Mouse (Mus musculus): Measurements from ENCODE around the gene Slc26a5. TPM values are rescaled to one million over a fixed set of nuclear protein-coding genes. Genes with fewer than 3 reads are reported as not detected.

Slc26a5 gene
- total RNA-seq, 1 experiment: 0.27 TPM

GRCm38 (mm10) chr5:21831761-21832160 lies 33.6 kb downstream of the Slc26a5 start:
- no peak for DNase-seq (ENCODE audit: low read depth, low spot score)
- no peak overlapping the region for H3K4me3 ChIP-seq (ENCODE audit: insufficient read depth in 1 of 2, low read depth in 1 of 2, low read length in 2 of 2, poor library complexity in 1 of 2, severe bottlenecking in 1 of 2)
- H3K27ac ChIP-seq (ENCODE audit: insufficient read depth, low read depth, low read length, poor library complexity, severe bottlenecking): no peak overlapping the region
- no peak overlapping the region for H3K9ac ChIP-seq (ENCODE audit: insufficient read depth, low read depth, low read length, poor library complexity, severe bottlenecking)
- H3K4me1 ChIP-seq (ENCODE audit: control insufficient read depth in 2 of 2, insufficient read depth in 2 of 2, low read length in 2 of 2, poor library complexity in 1 of 2): peaks cover 0 to 7% of the 10 kb centered on the region in 2 experiments; a peak in 2 of 4 replicates
- in situ Hi-C loops (cut with MboI; ENCODE audit: low sequenced_read_pairs in 2 of 2, unreplicated experiment in 2 of 2): no loop called here
- no peaks in the 10 kb centered on the region for H3K36me3 ChIP-seq (ENCODE audit: control insufficient read depth, insufficient read depth, low read length, poor library complexity, severe bottlenecking)
- no peaks in the 10 kb centered on the region for H3K9me3 ChIP-seq (ENCODE audit: control insufficient read depth, insufficient read depth, low read depth, low read length)
- TF ChIP-seq MAFK (IDR thresholded peaks at IDR 0.05; ENCODE audit: insufficient read depth, low read depth, low read length): no peak
- no peak for TF ChIP-seq CHD2 (IDR thresholded peaks at IDR 0.05; ENCODE audit: low read depth, low read length)
- TF ChIP-seq ZC3H11A (IDR thresholded peaks at IDR 0.05; ENCODE audit: borderline replicate concordance, low read depth, low read length): no peak
- no peak for TF ChIP-seq ZNF384 (IDR thresholded peaks at IDR 0.05; ENCODE audit: low read depth, low read length)
- no peak for TF ChIP-seq HCFC1 (IDR thresholded peaks at IDR 0.05; ENCODE audit: borderline replicate concordance, insufficient read depth, low read length)

- in situ Hi-C loops (cut with MboI; ENCODE audit: low sequenced_read_pairs in 2 of 2, unreplicated experiment in 2 of 2): no loop called here
Measured at GRCm38 (mm10) chr5:21828855-21829254, 36.5 kb downstream of the Slc26a5 start.

GRCm38 (mm10) chr5:21827643-21828042 lies 37.8 kb downstream of the Slc26a5 start:
- H3K9ac ChIP-seq (ENCODE audit: insufficient read depth, low read depth, low read length, poor library complexity, severe bottlenecking): no peak overlapping the region
- H3K36me3 ChIP-seq (ENCODE audit: control insufficient read depth, insufficient read depth, low read length, poor library complexity, severe bottlenecking): no peaks in the 10 kb centered on the region
- 0 out of 2 replicates have a peak overlapping the region, but pooled peaks have one; percentile 49 for H3K27ac ChIP-seq (ENCODE audit: insufficient read depth, low read depth, low read length, poor library complexity, severe bottlenecking)
- no peak overlapping the region for H3K4me3 ChIP-seq (ENCODE audit: insufficient read depth in 1 of 2, low read depth in 1 of 2, low read length in 2 of 2, poor library complexity in 1 of 2, severe bottlenecking in 1 of 2)
- H3K4me1 ChIP-seq (ENCODE audit: control insufficient read depth in 2 of 2, insufficient read depth in 2 of 2, low read length in 2 of 2, poor library complexity in 1 of 2): peaks cover 0 to 22% of the 10 kb centered on the region in 2 experiments; a peak in 3 of 4 replicates
- no peaks in the 10 kb centered on the region for H3K9me3 ChIP-seq (ENCODE audit: control insufficient read depth, insufficient read depth, low read depth, low read length)
- TF ChIP-seq MAFK (IDR thresholded peaks at IDR 0.05; ENCODE audit: insufficient read depth, low read depth, low read length): no peak
- TF ChIP-seq HCFC1 (IDR thresholded peaks at IDR 0.05; ENCODE audit: borderline replicate concordance, insufficient read depth, low read length): no peak
- TF ChIP-seq CHD2 (IDR thresholded peaks at IDR 0.05; ENCODE audit: low read depth, low read length): no peak
- no peak for TF ChIP-seq ZC3H11A (IDR thresholded peaks at IDR 0.05; ENCODE audit: borderline replicate concordance, low read depth, low read length)
- TF ChIP-seq ZNF384 (IDR thresholded peaks at IDR 0.05; ENCODE audit: low read depth, low read length): no peak
- no peak for DNase-seq (ENCODE audit: low read depth, low spot score)
- in situ Hi-C loops (cut with MboI; ENCODE audit: low sequenced_read_pairs in 2 of 2, unreplicated experiment in 2 of 2): no loop called here

More at GRCm38 (mm10) chr5:21828855-21829254, 36.5 kb downstream of the Slc26a5 start:
- Histone ChIP-seq H3K9ac (ENCODE audit: insufficient read depth, low read depth, low read length, poor library complexity, severe bottlenecking) (no peak overlapping the region), H3K4me1 (ENCODE audit: control insufficient read depth in 2 of 2, insufficient read depth in 2 of 2, low read length in 2 of 2, poor library complexity in 1 of 2) (peaks cover 0 to 18% of the 10 kb centered on the region in 2 experiments; a peak in 3 of 4 replicates), H3K9me3 (ENCODE audit: control insufficient read depth, insufficient read depth, low read depth, low read length) (no peaks in the 10 kb centered on the region), H3K27ac (ENCODE audit: insufficient read depth, low read depth, low read length, poor library complexity, severe bottlenecking) (no peak overlapping the region), H3K4me3 (ENCODE audit: insufficient read depth in 1 of 2, low read depth in 1 of 2, low read length in 2 of 2, poor library complexity in 1 of 2, severe bottlenecking in 1 of 2) (no peak overlapping the region), H3K36me3 (ENCODE audit: control insufficient read depth, insufficient read depth, low read length, poor library complexity, severe bottlenecking) (no peaks in the 10 kb centered on the region)
- no peak for DNase-seq (ENCODE audit: low read depth, low spot score)
- TF ChIP-seq HCFC1 (IDR thresholded peaks at IDR 0.05; ENCODE audit: borderline replicate concordance, insufficient read depth, low read length): no peak
- no peak for TF ChIP-seq MAFK (IDR thresholded peaks at IDR 0.05; ENCODE audit: insufficient read depth, low read depth, low read length)
- no peak for TF ChIP-seq ZNF384 (IDR thresholded peaks at IDR 0.05; ENCODE audit: low read depth, low read length)
- TF ChIP-seq CHD2 (IDR thresholded peaks at IDR 0.05; ENCODE audit: low read depth, low read length): no peak
- no peak for TF ChIP-seq ZC3H11A (IDR thresholded peaks at IDR 0.05; ENCODE audit: borderline replicate concordance, low read depth, low read length)

- in situ Hi-C loops (cut with MboI; ENCODE audit: low sequenced_read_pairs in 2 of 2, unreplicated experiment in 2 of 2): no loop called here
- no peaks in the 10 kb centered on the region for H3K9me3 ChIP-seq (ENCODE audit: control insufficient read depth, insufficient read depth, low read depth, low read length)
- H3K36me3 ChIP-seq (ENCODE audit: control insufficient read depth, insufficient read depth, low read length, poor library complexity, severe bottlenecking): no peaks in the 10 kb centered on the region
- DNase-seq (ENCODE audit: low read depth, low spot score): peak; percentile 79
- TF ChIP-seq HCFC1 (IDR thresholded peaks at IDR 0.05; ENCODE audit: borderline replicate concordance, insufficient read depth, low read length): no peak
- no peak for TF ChIP-seq ZC3H11A (IDR thresholded peaks at IDR 0.05; ENCODE audit: borderline replicate concordance, low read depth, low read length)
- no peak for TF ChIP-seq CHD2 (IDR thresholded peaks at IDR 0.05; ENCODE audit: low read depth, low read length)
- no peak for TF ChIP-seq ZNF384 (IDR thresholded peaks at IDR 0.05; ENCODE audit: low read depth, low read length)
- no peak for TF ChIP-seq MAFK (IDR thresholded peaks at IDR 0.05; ENCODE audit: insufficient read depth, low read depth, low read length)
- H3K27ac ChIP-seq (ENCODE audit: insufficient read depth, low read depth, low read length, poor library complexity, severe bottlenecking): peak overlapping the region; percentile 49; the same call in 1 of the 2 replicates
- H3K9ac ChIP-seq (ENCODE audit: insufficient read depth, low read depth, low read length, poor library complexity, severe bottlenecking): no peak overlapping the region
- H3K4me1 ChIP-seq (ENCODE audit: control insufficient read depth in 2 of 2, insufficient read depth in 2 of 2, low read length in 2 of 2, poor library complexity in 1 of 2): peaks cover 0 to 22% of the 10 kb centered on the region in 2 experiments; a peak in 3 of 4 replicates
- H3K4me3 ChIP-seq (ENCODE audit: insufficient read depth in 1 of 2, low read depth in 1 of 2, low read length in 2 of 2, poor library complexity in 1 of 2, severe bottlenecking in 1 of 2): no peak overlapping the region
Measured at GRCm38 (mm10) chr5:21826370-21826769, 39.0 kb downstream of the Slc26a5 start.

Data from ES-E14 (cell line).